Mouse (Mus musculus) common myeloid progenitor, adult 5-6 weeks (primary cell): ENCODE measurements around the gene Gfy. TPM values are rescaled to one million over a fixed set of nuclear protein-coding genes. Genes with fewer than 3 reads are reported as not detected.
"Not testable (repeated sequence)": the region's sequence is repeated elsewhere in the genome, so short reads cannot be mapped to it uniquely, and the experiment has no call there.

Experiments
- ATAC-seq: replicated peaks from 2 replicates; pipeline ENCODE4 v1.8.0; 2016; ENCODE audit warnings: low read depth, mild to moderate bottlenecking, moderate TSS enrichment, inconsistent platforms; ENCODE audit not compliant: poor library complexity, severe bottlenecking
- total RNA-seq: library from RNA; stranded (forward); fragments of 200-1000, 187-1606 nt; gene quantifications from 2 replicates; pipeline ENCODE4 v1.2.3, GENCODE M21; 2017

Gene Gfy
- total RNA-seq, 1 experiment from 2014 or later = not detected

DNA sequence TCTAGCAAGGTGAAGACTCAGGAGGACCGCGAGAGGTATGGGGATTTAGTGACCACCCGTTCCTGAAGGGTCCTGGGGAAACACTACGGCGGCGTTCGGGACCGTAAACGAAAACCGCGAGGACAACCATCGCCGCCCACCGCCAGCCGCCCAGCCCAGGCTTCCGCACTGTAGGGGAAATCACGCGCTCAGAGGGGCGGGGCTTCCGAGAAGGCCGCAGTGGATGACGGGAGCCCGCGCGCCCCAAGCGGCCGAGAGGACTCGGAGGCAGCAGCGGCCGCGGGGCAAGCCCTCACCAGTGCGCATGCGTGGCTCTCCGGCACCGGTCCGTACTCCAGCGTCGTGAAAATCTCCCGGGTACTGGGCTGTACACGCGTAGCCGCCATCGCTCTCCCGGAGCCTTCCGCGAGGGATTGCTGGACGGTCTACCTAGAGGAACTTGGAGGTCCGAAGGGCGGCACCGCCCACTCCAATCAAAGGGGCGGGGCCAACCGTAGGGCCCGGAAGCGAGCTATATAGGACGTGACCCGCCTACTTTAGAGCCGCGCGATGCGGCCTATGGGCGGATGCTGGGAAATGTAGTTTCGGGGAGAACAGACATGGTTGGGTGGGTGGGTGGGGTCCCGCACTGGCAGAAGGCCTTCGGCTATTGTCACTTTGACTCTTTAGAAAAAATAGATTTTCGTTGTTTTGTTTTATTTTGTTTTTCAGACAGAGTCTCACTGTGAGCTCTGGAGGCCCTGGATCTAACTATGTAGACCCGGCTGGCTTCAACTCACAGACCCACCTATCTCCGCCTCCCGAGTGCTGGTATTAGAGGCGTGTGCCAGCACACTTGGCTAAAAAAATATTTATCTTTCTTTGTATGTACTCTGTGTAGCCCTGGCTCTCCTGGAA lies 25.0 kb downstream of the Gfy start, which contains the start of the genes Pih1d1 and Aldh16a1:
Pih1d1 (plus strand) TSS at position 208 of the 897 bp plus-strand sequence.
Aldh16a1 (minus strand) TSS at position 489 of the 897 bp plus-strand sequence.
- ATAC-seq = peak; percentile 90

DNA sequence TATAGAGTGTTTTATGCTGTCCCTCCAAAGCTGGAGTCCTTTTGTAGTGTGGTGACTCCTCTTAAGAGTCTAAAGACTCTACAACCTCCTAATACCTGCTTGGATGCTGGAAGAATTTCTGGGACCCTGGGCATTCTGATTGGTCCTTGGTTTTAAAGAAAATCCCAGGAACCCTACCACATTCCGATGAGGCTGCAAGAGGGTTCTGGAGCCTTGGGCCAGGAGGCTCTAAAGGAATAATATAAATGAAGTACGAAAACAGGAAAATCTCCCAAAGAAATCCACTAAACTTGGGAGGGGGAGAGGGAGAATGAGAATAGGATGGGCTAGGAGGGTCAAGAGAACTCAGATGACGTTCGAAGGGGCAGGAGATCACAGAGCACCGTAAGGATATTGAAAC lies 25.8 kb downstream of the Gfy start:
- no peak for ATAC-seq

DNA sequence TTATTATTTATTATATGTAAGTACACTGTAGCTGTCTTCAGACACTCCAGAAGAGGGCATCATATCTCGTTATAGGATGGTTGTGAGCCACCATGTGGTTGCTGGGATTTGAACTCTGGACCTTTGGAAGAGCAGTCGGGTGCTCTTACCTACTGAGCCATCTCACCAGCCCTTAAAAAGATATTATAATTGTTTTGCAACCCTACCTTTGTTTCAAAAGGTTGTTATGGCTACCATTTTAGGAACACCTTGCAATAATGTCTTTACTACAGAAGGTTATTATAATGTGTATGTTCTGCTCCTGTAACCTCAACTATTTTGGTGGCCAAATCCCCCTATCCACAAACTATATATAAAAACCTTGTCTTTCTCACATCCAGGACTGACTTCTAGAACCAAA lies 26.3 kb downstream of the Gfy start:
- ATAC-seq = not testable (repeated sequence)

DNA sequence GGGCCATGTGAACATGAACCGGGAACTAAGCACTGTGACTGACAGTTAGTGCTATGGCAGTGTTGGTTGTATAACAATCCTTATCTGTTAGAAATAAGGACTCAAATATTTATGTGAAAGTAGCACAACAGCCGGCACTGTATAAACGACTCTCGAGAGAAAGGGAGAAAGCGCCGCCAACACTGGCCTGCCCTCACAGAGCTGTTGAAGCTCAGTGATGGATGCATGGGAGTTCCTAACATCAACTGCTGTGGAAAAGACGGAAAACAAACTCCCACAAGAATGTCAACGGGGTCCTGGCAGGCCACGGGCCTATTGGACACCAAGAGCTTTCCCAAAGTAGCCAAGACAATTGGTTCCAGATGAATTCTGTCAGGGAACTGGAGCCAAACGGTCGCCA lies 28.1 kb downstream of the Gfy start:
- no peak for ATAC-seq

DNA sequence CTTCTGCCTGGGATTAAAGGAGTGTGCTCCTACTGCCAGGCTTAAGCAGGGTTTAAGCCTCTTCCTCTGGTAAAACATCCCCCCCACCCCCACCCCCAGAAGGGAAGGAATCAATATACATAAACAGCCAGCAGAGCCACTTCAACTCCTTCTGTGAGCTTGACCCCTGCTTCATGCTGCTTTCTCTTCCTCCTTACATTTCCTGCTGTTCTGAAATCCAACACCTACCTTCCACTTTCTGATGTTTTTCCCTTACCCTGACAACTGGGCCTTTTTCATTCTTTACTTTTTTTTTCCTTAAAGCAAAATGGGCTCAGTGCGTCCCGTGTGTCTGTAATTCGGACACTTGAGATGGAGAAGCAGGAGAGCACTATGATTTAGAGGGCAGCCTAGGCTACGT lies 29.0 kb downstream of the Gfy start:
- ATAC-seq = no peak

DNA sequence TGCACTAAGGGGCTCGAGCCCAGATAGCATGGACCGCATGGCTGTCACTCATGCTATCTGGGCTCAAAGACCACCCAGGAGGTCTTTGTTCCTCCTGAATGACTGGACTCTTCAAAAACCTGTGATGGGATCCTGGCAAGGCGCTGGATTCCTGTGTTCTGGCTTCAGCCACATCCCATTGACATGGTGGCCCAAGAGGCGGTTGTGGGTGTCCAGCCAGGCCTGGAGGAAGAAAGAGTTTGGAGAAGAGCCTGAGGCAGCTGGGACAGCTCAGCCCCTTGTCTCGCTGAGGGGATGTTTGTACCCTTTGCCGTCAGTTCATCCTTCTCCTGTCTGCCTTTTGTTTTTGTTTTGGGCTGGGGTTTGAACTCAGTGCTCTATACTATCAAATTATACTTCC lies 29.8 kb downstream of the Gfy start:
- no peak for ATAC-seq

DNA sequence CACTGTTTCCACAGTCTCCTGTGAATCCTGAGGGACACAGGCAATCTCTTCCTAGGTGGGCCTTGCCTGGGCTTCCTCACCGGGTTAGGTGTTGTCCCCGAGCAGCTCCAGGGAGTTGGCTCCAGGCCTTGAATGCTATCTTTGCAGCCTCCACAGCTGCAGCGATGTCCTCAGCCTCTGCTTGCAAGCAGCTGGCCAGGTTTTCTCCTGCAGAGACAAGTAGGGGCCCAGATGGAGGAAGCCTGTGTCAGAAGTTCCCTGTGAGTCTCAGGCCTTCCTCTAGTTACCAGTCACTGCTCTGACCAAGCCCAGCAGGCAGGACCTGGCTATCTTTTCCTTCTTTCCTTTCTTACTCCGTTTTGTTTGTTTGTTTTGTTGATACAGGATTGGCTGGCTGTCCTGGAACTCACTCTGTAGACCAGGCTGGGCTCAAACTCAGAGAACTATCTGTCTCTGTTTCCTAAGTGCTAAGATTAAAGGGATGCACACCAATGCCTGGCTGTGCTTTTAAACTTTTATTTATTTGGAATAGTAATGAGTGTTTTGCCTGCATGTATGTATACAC lies 30.8 kb downstream of the Gfy start:
- no peak for ATAC-seq

DNA sequence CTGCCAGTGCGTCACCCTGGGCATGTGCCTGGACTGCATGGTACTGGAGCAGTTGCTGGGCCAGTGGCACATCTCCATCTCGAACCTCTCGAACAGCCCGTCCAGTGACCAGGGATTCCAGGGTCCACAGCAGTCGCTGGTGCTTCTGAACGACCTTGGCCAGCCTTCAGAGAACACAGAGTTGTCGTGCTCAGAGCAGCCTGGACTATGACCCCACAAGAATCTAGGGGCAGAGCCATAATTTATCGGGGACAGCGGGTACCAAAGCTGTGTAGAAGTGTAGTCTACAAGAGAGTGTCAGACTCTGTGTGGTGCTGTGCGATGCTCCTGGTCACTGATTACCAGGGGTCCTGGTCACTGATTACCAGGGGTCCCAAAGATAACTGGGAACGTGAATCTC lies 31.5 kb downstream of the Gfy start:
- ATAC-seq = no peak

DNA sequence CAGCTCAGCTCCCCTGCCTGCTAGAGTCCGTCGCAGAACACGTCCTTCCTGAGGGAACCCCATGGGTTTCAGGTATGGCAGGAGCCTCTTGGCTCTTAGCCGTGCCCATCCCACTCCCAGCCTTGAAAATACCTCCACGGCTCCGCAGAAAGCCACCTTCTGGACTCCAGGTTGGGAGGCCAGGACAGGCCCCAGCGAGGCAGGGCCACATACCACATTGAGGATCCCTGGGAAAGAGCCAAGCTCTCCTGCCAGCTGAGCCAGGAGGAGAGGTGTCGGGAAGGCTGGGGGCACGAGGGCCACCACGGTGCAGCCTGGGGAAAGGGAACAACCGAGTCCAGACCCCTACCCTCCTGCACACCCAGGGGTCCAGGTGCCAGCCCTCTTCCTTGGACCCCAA lies 32.1 kb downstream of the Gfy start:
- no peak for ATAC-seq

DNA sequence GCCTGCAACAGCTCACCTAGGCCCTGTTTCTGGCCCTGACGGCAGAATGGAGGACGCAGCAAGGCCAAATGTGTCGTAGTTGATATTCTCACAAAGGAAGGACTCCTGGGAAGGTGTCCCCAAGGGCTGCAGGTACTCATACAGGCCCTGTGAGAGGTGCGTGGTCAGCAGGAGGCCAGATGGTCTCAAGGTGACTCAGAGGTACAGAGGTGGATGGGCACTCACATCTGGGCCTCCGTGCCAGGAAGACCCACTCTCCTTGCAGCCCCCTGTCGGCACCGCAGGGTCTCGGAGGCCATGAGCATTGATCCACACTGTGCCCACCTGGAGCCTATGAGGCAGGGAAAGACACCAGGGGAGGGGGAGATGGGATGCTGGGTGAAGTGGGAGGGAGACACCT lies 33.9 kb downstream of the Gfy start:
- no peak for ATAC-seq

DNA sequence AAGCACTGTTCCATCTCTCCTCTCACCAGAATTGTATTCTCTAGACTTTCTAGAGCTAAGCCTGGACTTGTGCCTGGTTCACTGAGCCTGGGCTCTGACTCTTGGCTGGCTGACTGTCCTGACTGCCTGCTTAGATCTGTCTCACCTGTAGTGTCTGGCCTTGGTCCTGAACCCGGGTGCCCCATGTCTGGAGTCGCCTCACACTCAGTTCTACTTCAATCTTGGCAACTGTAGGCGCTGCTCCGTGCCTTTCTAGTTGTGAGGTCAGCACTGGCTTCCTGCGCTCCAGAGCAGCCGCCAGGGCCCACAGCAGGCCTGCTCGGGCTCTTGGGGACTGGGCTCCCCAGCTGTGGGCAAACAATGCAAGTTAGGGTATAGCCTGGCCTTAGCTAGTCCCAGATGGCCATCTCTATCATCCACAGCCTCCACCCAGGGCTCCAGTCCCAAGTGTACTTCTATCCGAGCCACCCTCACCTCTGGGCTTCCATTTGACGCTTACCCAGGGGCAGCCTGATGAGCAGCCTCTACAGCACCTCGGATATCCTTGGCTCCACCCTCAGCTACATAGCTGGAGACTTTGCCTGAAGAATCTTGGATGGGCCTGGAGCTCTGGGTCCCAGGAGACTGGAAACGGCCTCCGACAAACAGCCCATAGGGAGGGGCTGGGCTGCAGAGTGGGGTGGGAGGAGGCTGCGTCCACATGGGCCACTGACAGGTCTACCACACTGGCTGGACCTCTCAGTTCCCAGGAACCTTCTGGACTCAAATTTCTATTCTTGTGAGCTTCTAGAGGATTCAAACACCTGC lies 34.8 kb downstream of the Gfy start:
- ATAC-seq = no peak

DNA sequence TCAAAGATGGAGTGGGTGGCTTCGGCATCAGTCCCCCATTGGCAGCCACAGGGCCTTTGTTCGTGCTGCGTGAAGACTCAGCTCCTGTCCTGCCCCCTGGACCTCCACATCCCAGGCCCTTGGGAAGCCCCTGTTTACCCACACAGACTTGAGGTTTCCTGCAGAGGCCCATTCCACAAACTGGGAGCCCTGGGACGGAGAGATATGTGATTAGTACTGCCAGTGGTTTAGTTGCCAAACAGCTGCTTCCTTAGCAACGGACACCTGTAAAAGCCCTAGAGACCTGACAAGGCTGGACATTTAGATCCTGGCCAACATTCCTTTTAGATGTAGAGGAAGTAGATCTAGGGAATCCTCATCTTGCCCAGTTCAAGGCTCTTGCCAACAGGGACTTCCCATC lies 37.5 kb downstream of the Gfy start:
- no peak for ATAC-seq

DNA sequence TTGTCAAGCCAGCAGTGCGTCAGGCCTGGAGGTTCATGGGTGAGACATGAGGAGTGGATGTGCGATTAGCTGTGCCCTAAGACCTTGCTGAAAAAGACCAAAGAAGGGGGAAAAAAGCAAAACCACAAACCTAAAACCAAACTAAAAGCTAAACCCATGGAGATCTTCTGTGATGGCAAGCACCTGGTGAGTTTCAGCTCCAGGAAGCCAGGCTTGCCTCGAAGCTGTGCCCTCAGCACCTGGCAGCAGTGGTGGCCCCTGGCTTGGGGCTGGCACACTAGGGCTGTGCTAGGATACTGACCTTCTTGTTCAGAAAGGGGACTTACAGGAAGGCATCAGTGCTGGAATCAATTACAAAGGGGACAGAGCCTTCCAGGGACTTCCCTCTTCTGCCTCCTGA lies 38.0 kb downstream of the Gfy start:
- no peak for ATAC-seq

DNA sequence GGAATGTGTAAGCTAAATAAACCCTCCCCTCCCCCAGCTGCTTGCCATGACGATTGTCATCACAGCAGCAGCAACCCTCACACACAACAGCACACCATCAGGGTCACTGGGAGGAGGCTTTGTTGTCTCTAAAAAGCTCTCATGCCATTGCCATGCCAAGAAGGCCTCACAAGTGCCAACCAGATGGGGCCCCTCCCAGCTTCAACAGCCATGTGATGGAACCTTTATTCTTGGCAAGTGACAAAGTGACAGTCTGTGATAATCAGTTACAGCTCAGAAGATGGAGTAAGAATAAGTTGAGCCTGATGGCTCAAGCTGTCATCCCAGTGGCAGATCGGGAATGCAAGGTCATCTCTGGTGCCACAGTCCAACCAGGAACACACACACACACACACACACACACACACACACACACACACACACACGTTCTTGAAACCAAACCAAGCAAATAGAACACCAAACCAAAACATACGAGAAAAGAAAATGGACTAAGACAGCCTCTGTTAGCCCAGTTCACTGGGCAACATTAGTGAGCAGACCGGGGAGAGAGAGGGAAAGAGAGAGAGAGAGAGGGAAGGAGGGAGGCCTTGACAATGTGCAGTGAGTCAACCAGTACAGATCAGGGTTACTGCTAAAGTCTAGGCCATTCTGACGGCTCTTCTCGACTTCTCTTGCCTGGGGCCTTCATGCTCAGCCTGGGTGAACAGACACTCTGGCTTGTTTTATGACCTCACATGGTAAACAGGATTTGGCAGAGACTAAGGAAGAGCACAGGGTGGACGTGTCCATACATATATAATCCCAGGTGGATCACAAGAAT lies 39.3 kb downstream of the Gfy start:
- no peak for ATAC-seq

DNA sequence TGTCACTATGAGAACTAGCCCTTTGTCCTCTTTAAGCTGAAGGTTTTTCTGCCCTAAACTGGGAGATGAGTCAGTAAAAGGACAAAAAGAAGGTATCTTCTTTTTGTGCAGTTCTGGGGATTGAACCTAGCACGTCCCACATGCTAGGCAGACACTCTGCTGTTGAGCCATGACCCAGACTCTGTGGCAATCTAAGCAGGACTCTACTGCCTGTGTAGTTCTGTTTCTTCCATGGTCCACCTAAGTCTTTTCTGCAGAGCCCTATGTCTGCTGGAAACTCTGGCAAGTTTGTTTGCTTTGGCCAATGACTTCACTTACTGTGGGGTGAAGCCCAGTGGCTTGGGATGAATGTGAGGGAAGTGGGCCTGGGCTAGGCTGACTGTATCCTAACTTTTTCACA lies 41.0 kb downstream of the Gfy start:
- no peak for ATAC-seq

DNA sequence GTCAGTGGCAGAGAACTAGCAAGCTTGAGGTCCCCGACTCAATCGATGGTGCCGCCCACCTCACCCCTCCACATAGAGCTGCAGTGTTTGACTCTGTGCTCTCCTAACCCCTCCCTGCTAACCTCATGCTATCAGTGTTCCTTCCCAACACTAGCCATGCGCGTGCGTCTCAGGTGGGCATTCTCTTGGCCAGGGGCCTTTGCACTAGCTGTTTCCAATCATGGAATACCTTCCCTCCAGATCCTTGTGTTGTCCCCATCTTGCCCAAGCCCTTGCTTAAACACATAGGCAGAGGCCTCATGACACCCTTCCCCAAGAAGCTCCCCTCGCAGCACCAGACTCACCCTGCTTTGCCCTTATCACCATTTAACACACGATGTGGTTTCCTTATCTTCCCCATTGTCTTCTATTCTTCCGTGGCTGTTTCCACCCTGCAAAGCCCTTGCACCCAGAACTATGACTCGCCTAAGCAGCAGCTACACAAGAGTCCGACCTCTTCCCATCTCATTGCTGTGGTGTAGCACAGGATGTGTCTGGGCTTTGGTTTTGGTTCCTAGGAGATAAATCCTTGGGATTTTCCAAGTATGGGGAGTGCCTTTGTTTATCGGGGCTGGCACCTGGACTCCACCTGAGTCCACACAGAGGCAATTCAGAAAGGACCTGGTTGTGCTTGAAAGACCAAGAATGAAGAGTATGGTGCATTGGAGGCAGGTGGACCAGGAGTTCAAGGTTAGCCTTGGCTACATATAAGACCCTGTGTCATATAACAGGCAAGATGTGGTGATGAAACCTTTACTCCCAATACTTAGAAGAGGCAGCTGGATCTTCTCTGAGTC lies 42.0 kb downstream of the Gfy start:
- peak; percentile 79 for ATAC-seq

DNA sequence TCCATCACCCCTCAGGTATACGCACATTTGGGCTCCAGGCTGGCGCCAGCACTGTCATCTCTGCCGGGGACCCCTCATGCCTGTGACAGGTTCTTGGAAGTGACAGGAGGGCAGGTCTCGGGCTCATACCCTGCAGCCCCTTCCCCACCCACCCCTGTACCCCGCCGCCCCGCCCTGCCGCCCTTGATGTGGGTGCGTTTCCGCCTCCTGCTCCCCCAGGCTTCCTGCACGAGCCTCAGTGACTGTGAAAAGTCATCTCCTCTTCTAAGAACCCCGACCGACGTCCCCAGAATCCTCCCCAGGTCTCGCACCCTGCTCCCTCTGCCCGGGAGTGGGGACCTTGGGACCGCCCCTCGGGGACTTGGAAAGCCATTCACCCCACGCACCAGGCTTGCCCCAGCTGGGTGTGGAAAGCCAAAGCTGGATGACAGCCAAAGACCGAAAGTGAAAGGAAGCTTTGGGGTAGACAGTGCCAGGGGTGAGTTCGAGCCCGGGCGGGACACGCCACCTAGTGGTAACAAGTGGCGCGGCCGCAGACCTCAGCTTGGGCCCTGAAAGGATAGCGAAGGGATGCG lies 43.3 kb downstream of the Gfy start, which contains the start of the genes Gm45713 and Flt3l:
Gm45713 (minus strand) TSS at position 239 of the 575 bp plus-strand sequence.
Flt3l (minus strand) TSS at position 440 of the 575 bp plus-strand sequence.
- ATAC-seq = peak; percentile 50

DNA sequence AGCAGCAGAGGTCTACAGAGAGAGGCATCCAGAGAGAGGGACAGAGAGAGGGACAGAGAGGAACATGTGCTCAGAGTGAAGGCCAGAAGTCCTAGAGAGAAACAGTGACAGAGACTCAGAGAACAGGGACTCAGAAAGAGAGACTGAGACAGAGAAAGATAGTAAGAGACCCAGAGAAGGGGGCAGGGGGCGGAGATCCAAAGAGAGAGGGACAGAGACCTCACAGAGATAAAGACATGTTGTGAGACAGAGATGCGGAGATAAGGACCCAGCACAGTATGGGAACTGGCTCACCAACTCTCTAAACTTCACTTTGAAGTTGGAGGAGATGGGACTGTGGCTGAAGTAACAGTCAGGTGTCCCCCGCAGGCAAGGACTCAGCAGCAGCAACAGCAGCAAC lies 44.0 kb downstream of the Gfy start:
- ATAC-seq = no peak
